Mouse (Mus musculus): Measurements from ENCODE around the gene 2310046K23Rik. TPM values are rescaled to one million over a fixed set of nuclear protein-coding genes. Genes with fewer than 3 reads are reported as not detected.

Gene 2310046K23Rik
- polyA plus RNA-seq (2014; fragmentation: Nextera tagmentation; extraction: Ambion mirVana) = not detected in 2 replicates

- H3K27me3 ChIP-seq (ENCODE audit: control insufficient read depth, insufficient read depth, low read length) = no peaks in the 10 kb centered on the region
- H3K4me1 ChIP-seq (ENCODE audit: control insufficient read depth, insufficient read depth, low read length) = no peaks in the 10 kb centered on the region
- 94% methylated on average over 3 of the region's 3 CpGs for WGBS
- ATAC-seq (ENCODE audit: low FRiP score, low TSS enrichment) (no peak), DNase-seq (no peak)
- no peak within 1 kb of the TSS for H3K27ac ChIP-seq (replicated peaks; ENCODE audit: low read depth, low read length)
- no peaks in the 10 kb centered on the region for H3K9me3 ChIP-seq (ENCODE audit: control insufficient read depth, low read length)
- no peaks in the 10 kb centered on the region for H3K36me3 ChIP-seq (ENCODE audit: control insufficient read depth, insufficient read depth, low read length)
- H3K9ac ChIP-seq (replicated peaks; ENCODE audit: low read length) = no peak within 1 kb of the TSS
- no peak within 1 kb of the TSS for H3K4me2 ChIP-seq (ENCODE audit: low read length)
- H3K4me3 ChIP-seq (replicated peaks; ENCODE audit: low read depth, low read length) = no peak within 1 kb of the TSS
Measured at GRCm38 (mm10) chr3:92534411-92534810, at the start of gene 2310046K23Rik. TSS of gene 2310046K23Rik (minus strand) at chr3:92534511.

- no peak for DNase-seq
- H3K9ac ChIP-seq (replicated peaks; ENCODE audit: low read length) = no peak overlapping the region
- no peaks in the 10 kb centered on the region for H3K27me3 ChIP-seq (ENCODE audit: control insufficient read depth, insufficient read depth, low read length)
- H3K36me3 ChIP-seq (ENCODE audit: control insufficient read depth, insufficient read depth, low read length) = no peaks in the 10 kb centered on the region
- no peak overlapping the region for H3K27ac ChIP-seq (replicated peaks; ENCODE audit: low read depth, low read length)
- WGBS = 60% methylated on average over 3 of the region's 3 CpGs
- H3K4me2 ChIP-seq (ENCODE audit: low read length) = no peak overlapping the region
- H3K4me1 ChIP-seq (ENCODE audit: control insufficient read depth, insufficient read depth, low read length) = no peaks in the 10 kb centered on the region
- no peaks in the 10 kb centered on the region for H3K9me3 ChIP-seq (ENCODE audit: control insufficient read depth, low read length)
- ATAC-seq (ENCODE audit: low FRiP score, low TSS enrichment) = no peak
- no peak overlapping the region for H3K4me3 ChIP-seq (replicated peaks; ENCODE audit: low read depth, low read length)
Measured at GRCm38 (mm10) chr3:92583164-92583826, 49.0 kb upstream of the 2310046K23Rik start.

- no peak overlapping the region for H3K9ac ChIP-seq (replicated peaks; ENCODE audit: low read length)
- no peaks in the 10 kb centered on the region for H3K27me3 ChIP-seq (ENCODE audit: control insufficient read depth, insufficient read depth, low read length)
- DNase-seq (no peak), ATAC-seq (ENCODE audit: low FRiP score, low TSS enrichment) (no peak)
- no peak overlapping the region for H3K4me3 ChIP-seq (replicated peaks; ENCODE audit: low read depth, low read length)
- 66% methylated on average over 1 of the region's 1 CpGs for WGBS
- H3K27ac ChIP-seq (replicated peaks; ENCODE audit: low read depth, low read length) = no peak overlapping the region
- no peaks in the 10 kb centered on the region for H3K9me3 ChIP-seq (ENCODE audit: control insufficient read depth, low read length)
- no peaks in the 10 kb centered on the region for H3K36me3 ChIP-seq (ENCODE audit: control insufficient read depth, insufficient read depth, low read length)
- H3K4me2 ChIP-seq (ENCODE audit: low read length) = no peak overlapping the region
- no peaks in the 10 kb centered on the region for H3K4me1 ChIP-seq (ENCODE audit: control insufficient read depth, insufficient read depth, low read length)
Measured at GRCm38 (mm10) chr3:92579508-92579907, 45.2 kb upstream of the 2310046K23Rik start.

GRCm38 (mm10) chr3:92578652-92579413, 44.5 kb upstream of the 2310046K23Rik start:
- ATAC-seq (ENCODE audit: low FRiP score, low TSS enrichment) (no peak), DNase-seq (no peak)
- no peaks in the 10 kb centered on the region for H3K27me3 ChIP-seq (ENCODE audit: control insufficient read depth, insufficient read depth, low read length)
- no peak overlapping the region for H3K27ac ChIP-seq (replicated peaks; ENCODE audit: low read depth, low read length)
- H3K9me3 ChIP-seq (ENCODE audit: control insufficient read depth, low read length) = no peaks in the 10 kb centered on the region
- H3K9ac ChIP-seq (replicated peaks; ENCODE audit: low read length) = no peak overlapping the region
- H3K4me2 ChIP-seq (ENCODE audit: low read length) = no peak overlapping the region
- WGBS = 51% methylated on average over 4 of the region's 4 CpGs
- no peaks in the 10 kb centered on the region for H3K4me1 ChIP-seq (ENCODE audit: control insufficient read depth, insufficient read depth, low read length)
- no peak overlapping the region for H3K4me3 ChIP-seq (replicated peaks; ENCODE audit: low read depth, low read length)
- H3K36me3 ChIP-seq (ENCODE audit: control insufficient read depth, insufficient read depth, low read length) = no peaks in the 10 kb centered on the region

DNA sequence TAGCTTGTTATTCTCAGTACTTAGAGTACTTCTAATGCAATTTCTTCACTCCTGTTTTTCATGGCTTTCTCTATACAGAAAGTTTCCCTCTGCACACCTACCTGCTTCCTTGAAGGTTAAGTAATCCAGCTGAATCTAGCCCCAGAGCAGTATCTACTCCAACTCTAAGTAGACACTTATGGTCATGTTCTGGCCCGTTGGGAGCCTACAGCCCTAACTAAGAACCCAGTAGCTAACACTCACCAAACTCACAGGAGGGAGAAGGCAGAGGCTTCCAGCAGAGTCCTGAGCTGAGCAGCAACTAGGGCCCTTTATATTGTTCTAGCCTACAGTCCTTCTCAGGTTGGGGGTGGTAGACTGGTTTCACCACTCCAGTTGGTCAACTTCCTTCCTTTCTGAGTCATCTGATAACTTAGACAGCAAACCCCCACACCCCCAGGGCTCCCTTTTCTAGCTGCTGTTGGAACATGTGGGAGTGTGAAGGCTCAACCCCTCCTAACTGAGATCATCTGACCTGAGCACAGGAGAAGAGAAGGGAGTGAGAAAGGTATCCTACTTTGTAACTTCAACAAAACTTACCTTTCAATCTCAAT, 39.2 kb upstream of the 2310046K23Rik start, which contains the start of gene Ivl:
Gene Ivl, minus strand, starts transcription at position 287 of the 593 bp plus-strand sequence.
- Histone ChIP-seq H3K4me2 (ENCODE audit: low read length) (no peak within 1 kb of the TSS), H3K9ac (replicated peaks; ENCODE audit: low read length) (no peak within 1 kb of the TSS), H3K4me3 (replicated peaks; ENCODE audit: low read depth, low read length) (no peak within 1 kb of the TSS), H3K4me1 (ENCODE audit: control insufficient read depth, insufficient read depth, low read length) (no peaks in the 10 kb centered on the region), H3K9me3 (ENCODE audit: control insufficient read depth, low read length) (no peaks in the 10 kb centered on the region), H3K36me3 (ENCODE audit: control insufficient read depth, insufficient read depth, low read length) (no peaks in the 10 kb centered on the region), H3K27ac (replicated peaks; ENCODE audit: low read depth, low read length) (no peak within 1 kb of the TSS), H3K27me3 (ENCODE audit: control insufficient read depth, insufficient read depth, low read length) (no peaks in the 10 kb centered on the region)
- no peak for ATAC-seq (ENCODE audit: low FRiP score, low TSS enrichment)
- WGBS = 89% methylated on average over 1 of the region's 1 CpGs
- DNase-seq = no peak

DNA sequence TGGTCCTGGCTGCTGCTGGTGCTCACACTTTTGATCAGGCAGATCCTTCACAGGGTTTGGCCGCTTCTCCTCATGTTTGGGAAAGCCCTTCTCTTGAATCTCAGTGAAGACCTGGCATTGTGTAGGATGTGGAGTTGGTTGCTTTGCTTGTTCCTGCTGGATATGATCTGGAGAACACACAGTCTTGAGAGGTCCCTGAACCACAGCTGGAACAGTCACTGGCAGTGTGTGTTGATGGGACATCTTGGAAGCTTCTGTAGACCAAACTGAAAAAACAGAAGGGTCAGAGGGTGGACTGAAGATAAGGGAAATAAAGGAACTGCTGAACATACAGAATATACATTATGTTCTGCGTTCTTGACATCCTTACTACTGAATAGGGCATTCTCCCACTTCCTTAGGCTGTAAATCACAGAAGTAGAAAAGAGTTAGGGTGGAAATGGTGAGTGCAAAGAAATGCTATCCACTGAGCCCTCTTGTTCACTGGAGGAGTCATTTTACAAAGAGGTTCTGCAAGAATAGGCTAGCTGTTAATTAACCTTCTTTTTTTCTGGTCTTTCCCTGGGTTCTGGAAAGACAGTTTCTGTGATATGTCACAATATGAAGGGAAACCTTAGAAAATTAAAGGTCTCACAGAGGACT, 38.3 kb upstream of the 2310046K23Rik start:
- no peak for ATAC-seq (ENCODE audit: low FRiP score, low TSS enrichment)
- no peak overlapping the region for H3K4me2 ChIP-seq (ENCODE audit: low read length)
- no peaks in the 10 kb centered on the region for H3K4me1 ChIP-seq (ENCODE audit: control insufficient read depth, insufficient read depth, low read length)
- no peaks in the 10 kb centered on the region for H3K9me3 ChIP-seq (ENCODE audit: control insufficient read depth, low read length)
- no peak overlapping the region for H3K9ac ChIP-seq (replicated peaks; ENCODE audit: low read length)
- no peaks in the 10 kb centered on the region for H3K27me3 ChIP-seq (ENCODE audit: control insufficient read depth, insufficient read depth, low read length)
- H3K4me3 ChIP-seq (replicated peaks; ENCODE audit: low read depth, low read length) = no peak overlapping the region
- H3K27ac ChIP-seq (replicated peaks; ENCODE audit: low read depth, low read length) = no peak overlapping the region
- no peaks in the 10 kb centered on the region for H3K36me3 ChIP-seq (ENCODE audit: control insufficient read depth, insufficient read depth, low read length)
- 67% methylated on average over 2 of the region's 2 CpGs for WGBS
- DNase-seq = no peak

- Histone ChIP-seq H3K36me3 (ENCODE audit: control insufficient read depth, insufficient read depth, low read length) (no peaks in the 10 kb centered on the region), H3K9ac (replicated peaks; ENCODE audit: low read length) (no peak overlapping the region), H3K9me3 (ENCODE audit: control insufficient read depth, low read length) (no peaks in the 10 kb centered on the region), H3K27me3 (ENCODE audit: control insufficient read depth, insufficient read depth, low read length) (no peaks in the 10 kb centered on the region), H3K4me3 (replicated peaks; ENCODE audit: low read depth, low read length) (no peak overlapping the region), H3K4me1 (ENCODE audit: control insufficient read depth, insufficient read depth, low read length) (no peaks in the 10 kb centered on the region), H3K27ac (replicated peaks; ENCODE audit: low read depth, low read length) (no peak overlapping the region), H3K4me2 (ENCODE audit: low read length) (no peak overlapping the region)
- no peak for DNase-seq
- WGBS = 87% methylated on average over 2 of the region's 2 CpGs
- no peak for ATAC-seq (ENCODE audit: low FRiP score, low TSS enrichment)
Measured at GRCm38 (mm10) chr3:92568752-92569151, 34.4 kb upstream of the 2310046K23Rik start.

GRCm38 (mm10) chr3:92565418-92565817, 31.1 kb upstream of the 2310046K23Rik start:
- Histone ChIP-seq H3K27ac (replicated peaks; ENCODE audit: low read depth, low read length) (no peak overlapping the region), H3K4me2 (ENCODE audit: low read length) (no peak overlapping the region), H3K36me3 (ENCODE audit: control insufficient read depth, insufficient read depth, low read length) (no peaks in the 10 kb centered on the region), H3K4me1 (ENCODE audit: control insufficient read depth, insufficient read depth, low read length) (no peaks in the 10 kb centered on the region), H3K9ac (replicated peaks; ENCODE audit: low read length) (no peak overlapping the region), H3K4me3 (replicated peaks; ENCODE audit: low read depth, low read length) (no peak overlapping the region), H3K9me3 (ENCODE audit: control insufficient read depth, low read length) (no peaks in the 10 kb centered on the region), H3K27me3 (ENCODE audit: control insufficient read depth, insufficient read depth, low read length) (no peaks in the 10 kb centered on the region)
- peak; percentile 41 for DNase-seq
- no peak for ATAC-seq (ENCODE audit: low FRiP score, low TSS enrichment)
